Mouse (Mus musculus) forebrain, embryonic 11.5 days (tissue): ENCODE measurements around the gene Clasp2. TPM values are rescaled to one million over a fixed set of nuclear protein-coding genes. Genes with fewer than 3 reads are reported as not detected.
"Not testable (repeated sequence)": the region's sequence is repeated elsewhere in the genome, so short reads cannot be mapped to it uniquely, and the experiment has no call there.

Source experiments
- ATAC-seq: fragments of 200-750 bp; cut with Nextera tagmentation; replicated peaks from 2 replicates; pipeline ENCODE4 v1.8.0; 2017; ENCODE audit warnings: moderate TSS enrichment; ENCODE audit not compliant: low FRiP score
- DNase-seq: peaks from one replicate; pipeline ENCODE4 v3.0.0-alpha.2; 2017; ENCODE audit warnings: low spot score
- H3K27ac ChIP-seq: fragments of 300-500 bp; sonication (generic); 2 replicates; pipeline ENCODE4 v1.5.1; 2014; ENCODE audit warnings: low read depth, low read length
- H3K27me3 ChIP-seq: fragments of 300-500 bp; sonication (generic); 2 replicates; pipeline ENCODE4 v1.6.1; 2014; ENCODE audit warnings: mild to moderate bottlenecking, low read length, mixed read lengths; ENCODE audit not compliant: control insufficient read depth, insufficient read depth
- H3K36me3 ChIP-seq: fragments of 300-500 bp; sonication (generic); 2 replicates; pipeline ENCODE4 v1.6.1; 2014; ENCODE audit warnings: mild to moderate bottlenecking, low read length, moderate library complexity, mixed read lengths; ENCODE audit not compliant: control insufficient read depth, insufficient read depth
- H3K4me1 ChIP-seq: fragments of 300-500 bp; sonication (generic); replicated peaks from 2 replicates; pipeline ENCODE4 v1.6.1; 2014; ENCODE audit warnings: low read length, mixed read lengths; ENCODE audit not compliant: control insufficient read depth, insufficient read depth
- H3K4me2 ChIP-seq: fragments of 300-500 bp; sonication (generic); 2 replicates; pipeline ENCODE4 v1.6.1; 2014; ENCODE audit warnings: low read depth, mild to moderate bottlenecking, low read length, moderate library complexity, mixed read lengths; ENCODE audit not compliant: severe bottlenecking
- H3K4me3 ChIP-seq: fragments of 300-500 bp; sonication (generic); 2 replicates; pipeline ENCODE4 v1.5.1; 2014; ENCODE audit warnings: low read depth, low read length
- H3K9ac ChIP-seq: fragments of 300-500 bp; sonication (generic); 2 replicates; pipeline ENCODE4 v1.6.1; 2014; ENCODE audit warnings: low read length
- H3K9me3 ChIP-seq: fragments of 300-500 bp; sonication (generic); 2 replicates; pipeline ENCODE4 v1.6.1; 2016; ENCODE audit warnings: low read length, mixed read lengths; ENCODE audit not compliant: control insufficient read depth
- WGBS: fragments of 180-500 bp; shearing (Covaris S2); extraction: QIAGEN DNeasy Blood & Tissue Kit; methylation state at CpG from one replicate; pipeline ENCODE4 v1.1.7; 2014; 5-methylcytosine and 5-hydroxymethylcytosine counted together
- polyA plus RNA-seq: library from polyadenylated mRNA; unstranded; fragments of >200 nt; fragmentation: Nextera tagmentation; extraction: Ambion mirVana; gene quantifications from 2 replicates; pipeline ENCODE4 v1.2.1, GENCODE M21; 2014

Clasp2 gene
- polyA plus RNA-seq, 1 experiment from 2014 or later, result 59.2 TPM

- DNase-seq (no peak), ATAC-seq (no peak)
- Histone ChIP-seq H3K4me2 (no peak overlapping the region), H3K4me3 (no peak overlapping the region), H3K4me1 (no peaks in the 10 kb centered on the region), H3K9ac (no peak overlapping the region), H3K9me3 (no peaks in the 10 kb centered on the region), H3K27me3 (no peaks in the 10 kb centered on the region), H3K36me3 (no peaks in the 10 kb centered on the region), H3K27ac (no peak overlapping the region)
- WGBS, result 91% methylated on average over 3 of the region's 3 CpGs
Measured at GRCm38 (mm10) chr9:113855441-113855840, 114.2 kb downstream of the Clasp2 start.

- H3K4me3 ChIP-seq, result no peak overlapping the region
- no peak overlapping the region for H3K4me2 ChIP-seq
- 84% methylated on average over 8 of the region's 8 CpGs for WGBS
- H3K36me3 ChIP-seq, result no peaks in the 10 kb centered on the region
- no peak for ATAC-seq
- H3K9me3 ChIP-seq, result no peaks in the 10 kb centered on the region
- H3K27me3 ChIP-seq, result no peaks in the 10 kb centered on the region
- H3K9ac ChIP-seq, result no peak overlapping the region
- no peak for DNase-seq
- no peak overlapping the region for H3K27ac ChIP-seq
- H3K4me1 ChIP-seq, result no peaks in the 10 kb centered on the region
Measured at GRCm38 (mm10) chr9:113857281-113857928, 116.1 kb downstream of the Clasp2 start.

- ATAC-seq (no peak), DNase-seq (no peak)
- no peaks in the 10 kb centered on the region for H3K27me3 ChIP-seq
- H3K9me3 ChIP-seq, result no peaks in the 10 kb centered on the region
- no peaks in the 10 kb centered on the region for H3K36me3 ChIP-seq
- no peak overlapping the region for H3K4me3 ChIP-seq
- no peak overlapping the region for H3K9ac ChIP-seq
- WGBS, result 84% methylated on average over 5 of the region's 5 CpGs
- H3K27ac ChIP-seq, result no peak overlapping the region
- H3K4me2 ChIP-seq, result no peak overlapping the region
- no peaks in the 10 kb centered on the region for H3K4me1 ChIP-seq
Measured at GRCm38 (mm10) chr9:113857929-113858440, 116.7 kb downstream of the Clasp2 start.

GRCm38 (mm10) chr9:113859420-113859819 lies 118.1 kb downstream of the Clasp2 start:
- Histone ChIP-seq H3K9me3 (no peaks in the 10 kb centered on the region), H3K4me3 (no peak overlapping the region), H3K36me3 (no peaks in the 10 kb centered on the region), H3K4me1 (no peaks in the 10 kb centered on the region), H3K4me2 (no peak overlapping the region), H3K27me3 (no peaks in the 10 kb centered on the region), H3K27ac (no peak overlapping the region), H3K9ac (no peak overlapping the region)
- no peak for ATAC-seq
- no peak for DNase-seq
- 92% methylated on average over 5 of the region's 5 CpGs for WGBS

- Histone ChIP-seq H3K4me3 (no peak overlapping the region), H3K4me2 (no peak overlapping the region), H3K27me3 (no peaks in the 10 kb centered on the region), H3K36me3 (no peaks in the 10 kb centered on the region), H3K4me1 (no peaks in the 10 kb centered on the region), H3K27ac (no peak overlapping the region), H3K9ac (no peak overlapping the region), H3K9me3 (no peaks in the 10 kb centered on the region)
- ATAC-seq (no peak), DNase-seq (no peak)
- WGBS, result 91% methylated on average over 5 of the region's 5 CpGs
Measured at GRCm38 (mm10) chr9:113863370-113863999, 122.2 kb downstream of the Clasp2 start.

- Histone ChIP-seq H3K4me2 (no peak overlapping the region), H3K27me3 (no peaks in the 10 kb centered on the region), H3K9me3 (no peaks in the 10 kb centered on the region), H3K9ac (no peak overlapping the region), H3K27ac (no peak overlapping the region), H3K4me1 (no peaks in the 10 kb centered on the region), H3K36me3 (no peaks in the 10 kb centered on the region), H3K4me3 (no peak overlapping the region)
- no peak for DNase-seq
- ATAC-seq, result no peak
- 90% methylated on average over 5 of the region's 5 CpGs for WGBS
Measured at GRCm38 (mm10) chr9:113867951-113868350, 126.7 kb downstream of the Clasp2 start.

- no peaks in the 10 kb centered on the region for H3K27me3 ChIP-seq
- no peak overlapping the region for H3K27ac ChIP-seq
- 93% methylated on average over 3 of the region's 3 CpGs for WGBS
- no peaks in the 10 kb centered on the region for H3K9me3 ChIP-seq
- no peaks in the 10 kb centered on the region for H3K4me1 ChIP-seq
- H3K9ac ChIP-seq, result no peak overlapping the region
- no peak overlapping the region for H3K4me2 ChIP-seq
- no peaks in the 10 kb centered on the region; the same call in 1 of the 2 replicates for H3K36me3 ChIP-seq
- no peak overlapping the region for H3K4me3 ChIP-seq
- ATAC-seq (no peak), DNase-seq (no peak)
Measured at GRCm38 (mm10) chr9:113894903-113895302, 153.6 kb downstream of the Clasp2 start.

- 87% methylated on average over 4 of the region's 4 CpGs for WGBS
- ATAC-seq (no peak), DNase-seq (no peak)
- H3K4me1 ChIP-seq, result no peaks in the 10 kb centered on the region
- no peak overlapping the region for H3K4me3 ChIP-seq
- no peak overlapping the region for H3K9ac ChIP-seq
- no peak overlapping the region for H3K27ac ChIP-seq
- no peak overlapping the region for H3K4me2 ChIP-seq
- H3K36me3 ChIP-seq, result no peaks in the 10 kb centered on the region; the same call in 1 of the 2 replicates
- no peaks in the 10 kb centered on the region for H3K9me3 ChIP-seq
- no peaks in the 10 kb centered on the region for H3K27me3 ChIP-seq
Measured at GRCm38 (mm10) chr9:113903136-113903535, 161.9 kb downstream of the Clasp2 start.

- not testable (repeated sequence) for H3K36me3 ChIP-seq, H3K9ac ChIP-seq, H3K27me3 ChIP-seq, H3K27ac ChIP-seq, DNase-seq, H3K4me1 ChIP-seq, H3K4me2 ChIP-seq, H3K9me3 ChIP-seq, ATAC-seq, H3K4me3 ChIP-seq
- WGBS, result 96% methylated on average over 6 of the region's 6 CpGs
Measured at GRCm38 (mm10) chr9:113904315-113904714, 163.0 kb downstream of the Clasp2 start.
